Mouse (Mus musculus) erythroblast, embryonic 14.5 days (primary cell): Measurements from ENCODE around the gene Cabp2.

ENCODE experiments used
- GATA1 ChIP-seq: IDR thresholded peaks from 2 replicates; pipeline ENCODE4 v1.6.1; 2012; ENCODE audit warnings: low read length, inconsistent platforms, mixed read lengths
- TAL1 ChIP-seq: IDR thresholded peaks from 3 replicates; pipeline ENCODE4 v1.6.1; 2012; ENCODE audit warnings: low read length, inconsistent platforms, mixed read lengths

DNA sequence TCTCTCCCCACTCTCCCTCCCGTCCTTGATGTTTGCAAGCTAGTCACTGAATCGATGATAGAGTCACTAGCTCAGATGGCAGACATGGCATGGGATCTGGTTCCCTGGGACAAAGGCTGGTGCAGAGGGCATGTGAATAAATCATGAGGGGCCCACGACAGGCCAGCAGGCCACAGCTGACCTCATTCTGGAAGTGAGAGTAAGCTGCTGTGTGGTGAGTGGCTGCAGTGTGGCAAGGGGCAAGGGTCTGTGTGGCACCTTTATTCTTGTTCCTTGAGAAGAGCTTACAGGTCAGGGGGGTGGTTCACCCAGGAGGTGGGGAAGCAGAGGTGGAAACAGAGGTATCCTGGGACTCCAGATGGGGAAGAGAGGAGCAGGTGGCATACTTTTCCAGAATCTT, at the start of gene Cabp2:
- TF ChIP-seq GATA1 (no peak), TAL1 (no peak)
